Mouse (Mus musculus) neural tube, embryonic 14.5 days (tissue): Measurements from ENCODE around the gene Commd3. TPM values are rescaled to one million over a fixed set of nuclear protein-coding genes. Genes with fewer than 3 reads are reported as not detected.

Source experiments
- polyA plus RNA-seq: library from polyadenylated mRNA; unstranded; fragments of >200 nt; fragmentation: Nextera tagmentation; extraction: Ambion mirVana; gene quantifications from 2 replicates; pipeline ENCODE4 v1.2.1, GENCODE M21; 2014

Gene Commd3
- polyA plus RNA-seq, 1 experiment from 2014 or later: 222 TPM

Other genes starting within 250 kb of the Commd3 start
- gene Bmi1, start 4.6 kb downstream of the Commd3 start, polyA plus RNA-seq: 30.6 and 39.0 TPM in 2 replicates
- gene Spag6, start 21.6 kb downstream of the Commd3 start, polyA plus RNA-seq: 0.23 TPM in 1 of 2 replicates, not detected in the other